Mouse (Mus musculus): ENCODE results near the gene Itpripl2. TPM values are rescaled to one million over a fixed set of nuclear protein-coding genes. Genes with fewer than 3 reads are reported as not detected.
A peak's percentile ranks its signal among the peaks of the same experiment; 100 is the strongest.

Itpripl2 gene
- polyA plus RNA-seq (2014; fragmentation: Nextera tagmentation; extraction: Ambion mirVana): 0.29 and 0.93 TPM in 2 replicates

GRCm38 (mm10) chr7:118491431-118492147 is at the start of gene Itpripl2:
TSS of gene Itpripl2 (minus strand) at chr7:118491975.
- Histone ChIP-seq H3K4me3 (ENCODE audit: low read depth, low read length) (peak within 1 kb of the TSS; percentile 44), H3K9ac (replicated peaks; ENCODE audit: low read depth, low read length) (peak within 1 kb of the TSS; percentile 49), H3K36me3 (ENCODE audit: control insufficient read depth, insufficient read depth, low read length) (no peaks in the 10 kb centered on the region), H3K4me1 (ENCODE audit: control insufficient read depth, insufficient read depth, low read length) (0 out of 2 replicates have a peak, but pooled peaks cover 4% of the 10 kb centered on the region), H3K9me3 (ENCODE audit: control insufficient read depth, low read length) (no peaks in the 10 kb centered on the region), H3K27ac (ENCODE audit: low read depth, low read length) (no peak within 1 kb of the TSS), H3K4me2 (ENCODE audit: low read depth, low read length) (peak within 1 kb of the TSS; percentile 61), H3K27me3 (ENCODE audit: control insufficient read depth, insufficient read depth, low read length) (peaks cover 20% of the 10 kb centered on the region)
- WGBS: under 1% methylated on average over 53 of the region's 55 CpGs
- peak; percentile 86 for ATAC-seq (ENCODE audit: low read depth)

- no peak for ATAC-seq (ENCODE audit: low read depth)
- Histone ChIP-seq H3K9me3 (ENCODE audit: control insufficient read depth, low read length) (no peaks in the 10 kb centered on the region), H3K4me3 (ENCODE audit: low read depth, low read length) (no peak overlapping the region), H3K4me2 (ENCODE audit: low read depth, low read length) (no peak overlapping the region), H3K36me3 (ENCODE audit: control insufficient read depth, insufficient read depth, low read length) (0 out of 2 replicates have a peak, but pooled peaks cover 3% of the 10 kb centered on the region), H3K9ac (replicated peaks; ENCODE audit: low read depth, low read length) (no peak overlapping the region), H3K27me3 (ENCODE audit: control insufficient read depth, insufficient read depth, low read length) (no peaks in the 10 kb centered on the region), H3K27ac (ENCODE audit: low read depth, low read length) (no peak overlapping the region), H3K4me1 (ENCODE audit: control insufficient read depth, insufficient read depth, low read length) (no peaks in the 10 kb centered on the region)
- 95% methylated on average over 4 of the region's 4 CpGs for WGBS
Observed at GRCm38 (mm10) chr7:118535076-118535475, 43.3 kb upstream of the Itpripl2 start.

GRCm38 (mm10) chr7:118534326-118534725 is 42.6 kb upstream of the Itpripl2 start:
- ATAC-seq (ENCODE audit: low read depth): no peak
- Histone ChIP-seq H3K9me3 (ENCODE audit: control insufficient read depth, low read length) (no peaks in the 10 kb centered on the region), H3K36me3 (ENCODE audit: control insufficient read depth, insufficient read depth, low read length) (0 out of 2 replicates have a peak, but pooled peaks cover 3% of the 10 kb centered on the region), H3K4me2 (ENCODE audit: low read depth, low read length) (no peak overlapping the region), H3K4me3 (ENCODE audit: low read depth, low read length) (no peak overlapping the region), H3K9ac (replicated peaks; ENCODE audit: low read depth, low read length) (no peak overlapping the region), H3K4me1 (ENCODE audit: control insufficient read depth, insufficient read depth, low read length) (no peaks in the 10 kb centered on the region), H3K27me3 (ENCODE audit: control insufficient read depth, insufficient read depth, low read length) (no peaks in the 10 kb centered on the region), H3K27ac (ENCODE audit: low read depth, low read length) (no peak overlapping the region)
- 73% methylated on average over 3 of the region's 3 CpGs for WGBS

GRCm38 (mm10) chr7:118533178-118533578 is 41.4 kb upstream of the Itpripl2 start, which contains the start of gene Coq7:
TSS of gene Coq7 (minus strand) at chr7:118533356.
- Histone ChIP-seq H3K9me3 (ENCODE audit: control insufficient read depth, low read length) (no peaks in the 10 kb centered on the region), H3K4me1 (ENCODE audit: control insufficient read depth, insufficient read depth, low read length) (no peaks in the 10 kb centered on the region), H3K27ac (ENCODE audit: low read depth, low read length) (peak within 1 kb of the TSS; percentile 99), H3K9ac (replicated peaks; ENCODE audit: low read depth, low read length) (peak within 1 kb of the TSS; percentile 78), H3K4me3 (ENCODE audit: low read depth, low read length) (peak within 1 kb of the TSS; percentile 66), H3K27me3 (ENCODE audit: control insufficient read depth, insufficient read depth, low read length) (no peaks in the 10 kb centered on the region), H3K36me3 (ENCODE audit: control insufficient read depth, insufficient read depth, low read length) (0 out of 2 replicates have a peak, but pooled peaks cover 3% of the 10 kb centered on the region), H3K4me2 (ENCODE audit: low read depth, low read length) (peak within 1 kb of the TSS; percentile 72)
- under 1% methylated on average over 31 of the region's 31 CpGs for WGBS
- ATAC-seq (ENCODE audit: low read depth): peak; percentile 100

- 0 out of 2 replicates have a peak, but pooled peaks cover 3% of the 10 kb centered on the region for H3K36me3 ChIP-seq (ENCODE audit: control insufficient read depth, insufficient read depth, low read length)
- no peaks in the 10 kb centered on the region for H3K27me3 ChIP-seq (ENCODE audit: control insufficient read depth, insufficient read depth, low read length)
- H3K27ac ChIP-seq (ENCODE audit: low read depth, low read length): peak overlapping the region; percentile 99
- peak overlapping the region; percentile 66 for H3K4me3 ChIP-seq (ENCODE audit: low read depth, low read length)
- H3K4me1 ChIP-seq (ENCODE audit: control insufficient read depth, insufficient read depth, low read length): no peaks in the 10 kb centered on the region
- peak overlapping the region; percentile 64 for H3K4me2 ChIP-seq (ENCODE audit: low read depth, low read length)
- 1% methylated on average over 36 of the region's 36 CpGs for WGBS
- H3K9ac ChIP-seq (replicated peaks; ENCODE audit: low read depth, low read length): peak overlapping the region; percentile 78
- peak; percentile 94 for ATAC-seq (ENCODE audit: low read depth)
- no peaks in the 10 kb centered on the region for H3K9me3 ChIP-seq (ENCODE audit: control insufficient read depth, low read length)
Observed at GRCm38 (mm10) chr7:118532519-118533177, 40.9 kb upstream of the Itpripl2 start.

- H3K36me3 ChIP-seq (ENCODE audit: control insufficient read depth, insufficient read depth, low read length): peaks cover 12% of the 10 kb centered on the region
- ATAC-seq (ENCODE audit: low read depth): no peak
- no peak overlapping the region for H3K9ac ChIP-seq (replicated peaks; ENCODE audit: low read depth, low read length)
- H3K4me3 ChIP-seq (ENCODE audit: low read depth, low read length): no peak overlapping the region
- no peak overlapping the region for H3K4me2 ChIP-seq (ENCODE audit: low read depth, low read length)
- no peaks in the 10 kb centered on the region for H3K27me3 ChIP-seq (ENCODE audit: control insufficient read depth, insufficient read depth, low read length)
- H3K4me1 ChIP-seq (ENCODE audit: control insufficient read depth, insufficient read depth, low read length): no peaks in the 10 kb centered on the region
- no peaks in the 10 kb centered on the region for H3K9me3 ChIP-seq (ENCODE audit: control insufficient read depth, low read length)
- WGBS: 83% methylated on average over 4 of the region's 4 CpGs
- no peak overlapping the region for H3K27ac ChIP-seq (ENCODE audit: low read depth, low read length)
Observed at GRCm38 (mm10) chr7:118526967-118527366, 35.2 kb upstream of the Itpripl2 start.

- H3K27ac ChIP-seq (ENCODE audit: low read depth, low read length): no peak overlapping the region
- no peaks in the 10 kb centered on the region for H3K9me3 ChIP-seq (ENCODE audit: control insufficient read depth, low read length)
- H3K4me2 ChIP-seq (ENCODE audit: low read depth, low read length): no peak overlapping the region
- no peak overlapping the region for H3K9ac ChIP-seq (replicated peaks; ENCODE audit: low read depth, low read length)
- ATAC-seq (ENCODE audit: low read depth): no peak
- H3K27me3 ChIP-seq (ENCODE audit: control insufficient read depth, insufficient read depth, low read length): no peaks in the 10 kb centered on the region
- no peaks in the 10 kb centered on the region for H3K4me1 ChIP-seq (ENCODE audit: control insufficient read depth, insufficient read depth, low read length)
- 84% methylated on average over 5 of the region's 5 CpGs for WGBS
- H3K36me3 ChIP-seq (ENCODE audit: control insufficient read depth, insufficient read depth, low read length): peaks cover 12% of the 10 kb centered on the region
- no peak overlapping the region for H3K4me3 ChIP-seq (ENCODE audit: low read depth, low read length)
Observed at GRCm38 (mm10) chr7:118522077-118522476, 30.3 kb upstream of the Itpripl2 start.

- Histone ChIP-seq H3K9ac (replicated peaks; ENCODE audit: low read depth, low read length) (no peak overlapping the region), H3K27ac (ENCODE audit: low read depth, low read length) (no peak overlapping the region), H3K4me2 (ENCODE audit: low read depth, low read length) (no peak overlapping the region), H3K4me3 (ENCODE audit: low read depth, low read length) (no peak overlapping the region), H3K36me3 (ENCODE audit: control insufficient read depth, insufficient read depth, low read length) (no peaks in the 10 kb centered on the region; the same call in 1 of the 2 replicates), H3K4me1 (ENCODE audit: control insufficient read depth, insufficient read depth, low read length) (no peaks in the 10 kb centered on the region), H3K9me3 (ENCODE audit: control insufficient read depth, low read length) (no peaks in the 10 kb centered on the region), H3K27me3 (ENCODE audit: control insufficient read depth, insufficient read depth, low read length) (no peaks in the 10 kb centered on the region)
- 83% methylated on average over 8 of the region's 8 CpGs for WGBS
- ATAC-seq (ENCODE audit: low read depth): no peak
Observed at GRCm38 (mm10) chr7:118519661-118520060, 27.9 kb upstream of the Itpripl2 start.

GRCm38 (mm10) chr7:118518687-118519086 is 26.9 kb upstream of the Itpripl2 start:
- Histone ChIP-seq H3K27me3 (ENCODE audit: control insufficient read depth, insufficient read depth, low read length) (no peaks in the 10 kb centered on the region), H3K9ac (replicated peaks; ENCODE audit: low read depth, low read length) (no peak overlapping the region), H3K9me3 (ENCODE audit: control insufficient read depth, low read length) (no peaks in the 10 kb centered on the region), H3K4me3 (ENCODE audit: low read depth, low read length) (no peak overlapping the region), H3K27ac (ENCODE audit: low read depth, low read length) (no peak overlapping the region), H3K4me2 (ENCODE audit: low read depth, low read length) (no peak overlapping the region), H3K4me1 (ENCODE audit: control insufficient read depth, insufficient read depth, low read length) (no peaks in the 10 kb centered on the region), H3K36me3 (ENCODE audit: control insufficient read depth, insufficient read depth, low read length) (no peaks in the 10 kb centered on the region)
- ATAC-seq (ENCODE audit: low read depth): peak; percentile 79
- WGBS: 2% methylated on average over 18 of the region's 18 CpGs
